Mouse (Mus musculus): ENCODE results near the gene Slmap.
"Not testable (repeated sequence)": the region's sequence is repeated elsewhere in the genome, so short reads cannot be mapped to it uniquely, and the experiment has no call there.

Slmap gene

GRCm38 (mm10) chr14:26534757-26535479, at the start of gene Slmap:
Gene Slmap, minus strand, starts transcription at chr14:26534931.
- DNase-seq: peak; percentile 99

- no peak for DNase-seq
Observed at GRCm38 (mm10) chr14:26583645-26584044, 48.9 kb upstream of the Slmap start.

GRCm38 (mm10) chr14:26579346-26580343, 44.9 kb upstream of the Slmap start:
- peak; percentile 81 for DNase-seq

- DNase-seq: peak; percentile 7
Observed at GRCm38 (mm10) chr14:26578791-26579191, 44.1 kb upstream of the Slmap start.

DNA sequence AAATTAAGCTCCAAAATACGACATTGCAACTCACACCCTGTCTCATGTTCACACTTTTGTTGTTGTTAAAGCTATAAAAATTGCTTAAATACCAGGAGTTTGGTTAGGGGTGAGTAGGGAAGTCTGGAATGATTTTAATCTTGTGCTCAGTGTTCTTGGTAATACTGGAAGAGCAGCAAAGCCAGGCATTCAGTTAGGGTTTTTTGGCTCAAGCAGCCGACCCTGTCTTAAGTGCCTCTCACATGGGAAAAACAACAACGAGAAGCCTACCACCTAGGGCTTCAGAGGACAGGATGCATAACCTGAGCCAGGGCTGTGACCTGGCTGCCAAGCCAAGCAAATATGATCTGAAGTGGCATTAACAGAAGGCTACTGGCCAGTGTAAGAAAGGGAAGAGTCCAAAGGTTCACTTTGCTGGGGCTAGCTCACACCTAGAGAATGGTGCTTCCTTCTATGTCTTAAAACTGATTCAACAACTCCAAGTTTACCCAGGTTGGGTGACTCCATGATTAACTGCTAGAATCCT, 41.6 kb upstream of the Slmap start:
- peak; percentile 11 for DNase-seq

GRCm38 (mm10) chr14:26573556-26573955, 38.8 kb upstream of the Slmap start, which contains the start of gene Dennd6a:
Gene Dennd6a, plus strand, starts transcription at chr14:26573856.
- not testable (repeated sequence) for DNase-seq

- DNase-seq: no peak
Observed at GRCm38 (mm10) chr14:26571951-26572675, 37.4 kb upstream of the Slmap start.

- DNase-seq: no peak
Observed at GRCm38 (mm10) chr14:26569880-26570279, 35.1 kb upstream of the Slmap start.

DNA sequence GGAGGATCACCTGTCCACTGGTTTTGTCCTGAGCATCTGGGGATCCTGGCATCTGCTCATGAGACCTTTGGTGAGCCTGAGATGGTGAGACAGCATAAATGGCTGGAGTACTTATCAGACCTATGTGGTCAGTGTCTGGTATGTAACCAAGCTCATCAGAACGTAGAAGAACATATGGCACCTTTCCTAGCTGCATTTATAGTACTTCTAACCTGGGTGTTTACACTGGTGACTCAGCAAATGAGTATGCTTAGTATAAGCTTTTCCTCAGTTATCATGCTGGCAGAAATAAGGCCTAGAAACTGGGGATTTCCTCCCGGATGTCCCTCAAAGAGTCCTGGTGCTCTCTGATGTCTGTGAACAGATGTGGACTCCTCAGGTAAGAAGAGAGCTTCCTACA, 27.5 kb upstream of the Slmap start:
- no peak for DNase-seq

DNA sequence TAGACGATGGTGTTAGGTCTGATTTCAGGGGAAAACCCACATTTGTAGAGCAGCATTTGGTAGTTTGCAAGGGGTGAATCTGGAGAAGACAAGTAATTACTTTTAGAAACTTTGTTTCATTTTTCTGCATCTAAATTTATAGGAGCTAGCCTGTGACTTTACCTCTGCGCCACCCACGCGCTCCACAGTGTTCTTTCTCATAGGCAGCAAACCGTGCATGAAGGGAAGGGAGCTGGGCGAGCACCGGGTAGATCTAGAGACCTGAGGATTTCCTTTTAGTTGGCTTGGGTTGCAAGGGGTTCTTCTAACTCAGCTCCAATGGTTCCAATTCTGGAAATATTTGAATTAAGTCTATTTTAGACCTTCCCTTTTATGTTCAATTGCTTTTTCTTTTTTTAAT, 23.8 kb upstream of the Slmap start:
- no peak for DNase-seq

GRCm38 (mm10) chr14:26557581-26557980, 22.9 kb upstream of the Slmap start:
- DNase-seq: no peak

DNA sequence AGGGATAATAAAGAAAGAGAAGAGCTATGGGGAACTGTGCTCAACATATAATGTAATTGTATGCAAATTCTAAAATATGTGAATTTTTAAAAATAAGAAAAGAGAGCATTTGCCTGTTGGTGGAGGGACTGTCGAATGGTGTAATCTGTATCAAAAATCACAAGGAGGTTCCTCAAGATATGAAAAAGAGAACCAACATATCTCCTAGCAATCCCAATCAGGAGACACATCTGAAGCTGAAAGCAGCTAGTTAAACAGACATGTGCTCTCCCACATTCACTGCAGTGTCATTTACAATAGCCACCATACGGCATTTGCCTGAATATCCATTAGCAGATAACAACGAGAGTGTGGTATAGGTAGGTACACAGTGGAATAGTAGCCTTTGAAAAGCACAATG, 18.1 kb upstream of the Slmap start:
- DNase-seq: no peak

GRCm38 (mm10) chr14:26552441-26552840, 17.7 kb upstream of the Slmap start:
- DNase-seq: no peak

- no peak for DNase-seq
Observed at GRCm38 (mm10) chr14:26550712-26551111, 16.0 kb upstream of the Slmap start.

GRCm38 (mm10) chr14:26547516-26548488, 13.1 kb upstream of the Slmap start:
- DNase-seq: no peak

- DNase-seq: no peak
Observed at GRCm38 (mm10) chr14:26542136-26542535, 7.4 kb upstream of the Slmap start.

GRCm38 (mm10) chr14:26540577-26540976, 5.8 kb upstream of the Slmap start:
- DNase-seq: no peak

GRCm38 (mm10) chr14:26539241-26539640, 4.5 kb upstream of the Slmap start:
- no peak for DNase-seq

DNA sequence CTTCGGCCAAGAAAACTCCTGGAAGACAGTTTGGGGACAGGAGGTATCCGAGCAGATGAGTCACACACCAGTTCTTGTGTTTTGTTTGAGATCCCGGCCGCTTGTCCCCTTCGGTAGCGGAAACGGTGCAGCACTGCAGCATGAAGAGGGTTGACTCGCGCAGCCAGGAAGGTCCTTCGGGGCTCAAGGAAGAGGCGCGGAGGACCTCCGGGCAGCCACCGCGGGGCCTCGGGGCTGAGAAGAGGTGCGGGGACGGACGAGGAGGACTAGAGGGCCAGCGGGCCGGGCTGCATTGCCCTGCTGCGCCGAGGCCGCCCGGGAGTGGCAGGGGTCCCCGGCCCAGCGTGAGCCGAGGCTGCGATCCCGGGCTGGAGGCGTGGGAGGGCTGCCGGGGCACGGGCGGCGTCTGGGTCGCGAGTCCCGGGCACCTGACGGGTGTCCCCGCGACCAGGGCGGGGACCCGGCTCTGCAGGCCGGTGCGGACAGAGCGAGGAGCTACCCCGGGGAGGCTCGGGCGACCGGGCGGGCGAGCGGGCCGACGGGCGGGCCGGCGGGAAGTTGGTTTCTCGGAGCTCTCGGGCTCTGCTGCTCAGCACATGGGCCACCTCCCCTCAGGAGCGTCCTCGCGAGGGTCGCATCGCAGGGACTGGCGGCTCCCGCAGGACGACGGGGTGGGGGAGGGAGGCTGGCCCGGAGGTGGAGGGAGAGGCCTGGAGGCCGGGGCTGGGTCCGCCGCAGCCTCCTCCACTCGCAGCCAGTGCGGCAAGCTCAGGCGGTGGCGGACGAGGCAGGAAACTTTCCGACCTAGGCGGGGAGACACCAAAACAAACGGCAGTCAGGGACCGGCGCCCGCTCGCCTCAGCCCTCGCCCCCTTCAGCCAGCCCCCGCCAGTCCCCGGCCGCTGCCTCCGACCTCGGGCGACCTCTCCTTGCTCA, 642 bp downstream of the Slmap start:
- peak; percentile 40 for DNase-seq

GRCm38 (mm10) chr14:26533267-26533666, 1.5 kb downstream of the Slmap start:
- DNase-seq: peak; percentile 18
